Mouse (Mus musculus) stomach, embryonic 16.5 days (tissue): ENCODE measurements around the gene Tarsl2. TPM values are rescaled to one million over a fixed set of nuclear protein-coding genes. Genes with fewer than 3 reads are reported as not detected.

Experiments
- ATAC-seq: fragments of 200-750 bp; cut with Nextera tagmentation; 2 replicates; pipeline ENCODE4 v1.8.0; 2017; ENCODE audit warnings: moderate number of reproducible peaks, moderate TSS enrichment; ENCODE audit not compliant: insufficient read depth, low FRiP score
- H3K27ac ChIP-seq: fragments of 300-500 bp; sonication (generic); 2 replicates; pipeline ENCODE4 v1.5.1; 2014; ENCODE audit warnings: low read length
- H3K27me3 ChIP-seq: fragments of 300-500 bp; sonication (generic); 2 replicates; pipeline ENCODE4 v1.6.1; 2014; ENCODE audit warnings: low read length, control low read depth, mixed read lengths; ENCODE audit not compliant: control insufficient read depth, insufficient read depth
- H3K36me3 ChIP-seq: fragments of 300-500 bp; sonication (generic); 2 replicates; pipeline ENCODE4 v1.6.1; 2014; ENCODE audit warnings: low read length; ENCODE audit not compliant: control insufficient read depth, insufficient read depth
- H3K4me1 ChIP-seq: fragments of 300-500 bp; sonication (generic); 2 replicates; pipeline ENCODE4 v1.6.1; 2014; ENCODE audit warnings: low read length, control low read depth, mixed read lengths; ENCODE audit not compliant: control insufficient read depth, insufficient read depth
- H3K4me2 ChIP-seq: fragments of 300-500 bp; sonication (generic); 2 replicates; pipeline ENCODE4 v1.6.1; 2014; ENCODE audit warnings: low read depth, low read length, mixed read lengths
- H3K4me3 ChIP-seq: fragments of 300-500 bp; sonication (generic); replicated peaks from 2 replicates; pipeline ENCODE4 v1.5.1; 2014; ENCODE audit warnings: mild to moderate bottlenecking, low read length
- H3K9ac ChIP-seq: fragments of 300-500 bp; sonication (generic); 2 replicates; pipeline ENCODE4 v1.6.1; 2014; ENCODE audit warnings: low read length
- H3K9me3 ChIP-seq: fragments of 300-500 bp; sonication (generic); replicated peaks from 2 replicates; pipeline ENCODE4 v1.6.1; 2016; ENCODE audit warnings: low read length, control low read depth; ENCODE audit not compliant: control insufficient read depth
- WGBS: fragments of 180-500 bp; shearing (Covaris S2); extraction: QIAGEN DNeasy Blood & Tissue Kit; methylation state at CpG from one replicate; pipeline ENCODE4 v1.1.7; 2014; 5-methylcytosine and 5-hydroxymethylcytosine counted together
- polyA plus RNA-seq: library from polyadenylated mRNA; unstranded; fragments of >200 nt; fragmentation: Nextera tagmentation; extraction: Ambion mirVana; gene quantifications from 2 replicates; pipeline ENCODE4 v1.2.1, GENCODE M21; 2015

Tarsl2 gene
- polyA plus RNA-seq, 1 experiment from 2014 or later, result 9.0 TPM

DNA sequence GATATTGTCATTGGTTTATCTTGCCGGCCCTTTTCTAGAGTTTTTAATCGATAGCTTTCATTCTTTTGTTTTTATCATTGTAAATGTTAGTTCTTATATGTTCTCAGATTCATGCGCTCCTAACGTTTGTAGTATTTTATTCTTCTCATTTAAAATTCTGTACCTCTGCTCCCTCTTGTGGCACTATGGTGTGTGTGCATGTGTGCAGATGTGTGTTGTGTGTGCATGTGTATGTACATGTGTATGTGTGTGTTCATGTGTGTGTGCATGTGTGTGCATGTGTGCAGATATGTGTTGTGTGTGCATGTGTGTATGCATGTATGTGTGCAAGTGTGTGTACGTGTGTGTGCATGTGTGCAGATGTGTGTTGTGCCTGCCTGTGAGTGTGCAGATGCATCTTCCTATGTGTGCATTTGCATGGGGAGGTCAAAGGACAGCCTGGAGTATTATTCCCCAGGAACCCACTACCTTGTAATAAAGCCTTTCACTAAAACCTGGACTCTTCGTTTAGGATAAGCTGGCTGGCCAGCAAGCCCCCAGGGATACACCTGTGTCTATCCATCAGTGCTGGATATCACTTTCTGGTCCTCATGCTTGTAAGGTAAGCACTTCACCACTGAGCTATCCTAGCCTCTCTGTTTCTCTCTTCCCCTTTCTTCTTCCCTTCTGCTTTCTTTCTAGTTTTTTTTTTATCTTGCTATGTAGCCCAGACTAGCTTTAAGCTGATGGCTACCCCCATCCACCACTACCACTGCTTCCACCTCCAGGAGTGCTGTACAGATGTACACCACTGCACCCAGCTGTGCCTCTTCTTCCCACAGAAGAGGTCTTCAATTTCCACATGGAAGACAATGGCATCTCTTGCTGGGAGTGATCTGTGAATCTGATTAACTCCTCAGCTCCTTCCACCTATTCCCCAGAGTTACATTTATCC lies 2.1 kb upstream of the Tarsl2 start:
- peaks cover 7% of the 10 kb centered on the region; the same call in 1 of the 2 replicates for H3K4me1 ChIP-seq
- no peak for ATAC-seq
- H3K27ac ChIP-seq, result no peak overlapping the region
- H3K27me3 ChIP-seq, result 0 out of 2 replicates have a peak, but pooled peaks cover 6% of the 10 kb centered on the region
- H3K9ac ChIP-seq, result no peak overlapping the region
- H3K36me3 ChIP-seq, result 0 out of 2 replicates have a peak, but pooled peaks cover 2% of the 10 kb centered on the region
- 74% methylated on average over 6 of the region's 6 CpGs for WGBS
- no peak overlapping the region for H3K4me3 ChIP-seq
- H3K4me2 ChIP-seq, result no peak overlapping the region
- no peaks in the 10 kb centered on the region for H3K9me3 ChIP-seq

DNA sequence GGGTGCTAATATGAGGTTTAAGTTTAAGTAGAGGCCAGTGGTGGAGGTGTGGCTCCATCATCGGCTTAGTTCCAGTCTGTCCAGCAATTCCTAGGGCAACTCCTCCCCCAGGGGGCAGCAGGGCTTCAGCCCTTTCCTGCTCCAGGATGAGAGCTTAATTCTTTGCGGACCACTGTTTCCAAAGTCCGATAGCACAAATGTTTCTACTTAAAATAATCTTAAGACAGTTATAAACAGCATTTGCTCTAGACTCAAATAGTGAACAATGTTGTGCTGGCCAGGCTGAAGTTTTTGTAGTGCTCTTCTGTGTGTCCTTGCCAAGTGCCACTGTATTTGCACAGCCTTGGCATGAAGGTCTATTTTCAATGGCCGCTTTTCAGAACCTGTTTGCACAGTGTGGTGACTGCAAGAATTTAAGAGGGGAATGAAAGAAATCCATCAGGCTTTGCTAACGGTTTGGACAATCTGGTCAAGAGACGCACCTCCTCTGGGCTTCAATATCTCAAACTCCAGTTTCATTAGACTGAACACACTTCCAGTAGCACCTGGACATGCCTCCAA lies 757 bp upstream of the Tarsl2 start:
- H3K36me3 ChIP-seq, result 0 out of 2 replicates have a peak, but pooled peaks cover 5% of the 10 kb centered on the region
- H3K9me3 ChIP-seq, result no peaks in the 10 kb centered on the region
- WGBS, result 24% methylated on average over 6 of the region's 6 CpGs
- 0 out of 2 replicates have a peak, but pooled peaks cover 6% of the 10 kb centered on the region for H3K27me3 ChIP-seq
- no peak for ATAC-seq
- H3K4me1 ChIP-seq, result peaks cover 7% of the 10 kb centered on the region; the same call in 1 of the 2 replicates
- peak overlapping the region; percentile 70 for H3K4me3 ChIP-seq
- no peak overlapping the region for H3K27ac ChIP-seq
- H3K4me2 ChIP-seq, result peak overlapping the region; percentile 87
- H3K9ac ChIP-seq, result no peak overlapping the region

DNA sequence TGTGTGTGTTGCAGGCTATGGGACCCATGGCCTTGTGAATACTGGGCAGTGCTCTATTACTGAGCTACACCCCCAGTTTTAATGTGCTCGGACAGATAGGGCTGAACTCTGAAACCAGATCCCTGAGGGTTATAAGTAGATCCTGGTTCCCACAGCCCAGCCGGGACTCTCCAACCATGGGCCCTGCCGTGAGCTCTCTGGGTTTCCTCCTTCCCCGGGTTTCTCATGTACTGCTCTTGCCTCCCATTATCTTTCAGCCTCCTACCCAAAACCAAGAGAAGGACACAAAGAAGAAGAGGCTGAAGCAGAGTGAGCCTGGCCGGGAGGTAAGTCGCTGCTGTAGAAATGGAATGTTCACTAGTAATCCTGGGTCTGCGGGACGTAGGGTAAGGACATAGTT lies 1.3 kb downstream of the Tarsl2 start:
- 0 out of 2 replicates have a peak, but pooled peaks cover 6% of the 10 kb centered on the region for H3K27me3 ChIP-seq
- no peak overlapping the region for H3K27ac ChIP-seq
- 0 out of 2 replicates have a peak, but pooled peaks cover 9% of the 10 kb centered on the region for H3K36me3 ChIP-seq
- H3K4me3 ChIP-seq, result no peak overlapping the region
- peaks cover 7% of the 10 kb centered on the region; the same call in 1 of the 2 replicates for H3K4me1 ChIP-seq
- H3K4me2 ChIP-seq, result no peak overlapping the region
- ATAC-seq, result no peak
- WGBS, result 88% methylated on average over 8 of the region's 8 CpGs
- no peaks in the 10 kb centered on the region for H3K9me3 ChIP-seq
- H3K9ac ChIP-seq, result no peak overlapping the region

DNA sequence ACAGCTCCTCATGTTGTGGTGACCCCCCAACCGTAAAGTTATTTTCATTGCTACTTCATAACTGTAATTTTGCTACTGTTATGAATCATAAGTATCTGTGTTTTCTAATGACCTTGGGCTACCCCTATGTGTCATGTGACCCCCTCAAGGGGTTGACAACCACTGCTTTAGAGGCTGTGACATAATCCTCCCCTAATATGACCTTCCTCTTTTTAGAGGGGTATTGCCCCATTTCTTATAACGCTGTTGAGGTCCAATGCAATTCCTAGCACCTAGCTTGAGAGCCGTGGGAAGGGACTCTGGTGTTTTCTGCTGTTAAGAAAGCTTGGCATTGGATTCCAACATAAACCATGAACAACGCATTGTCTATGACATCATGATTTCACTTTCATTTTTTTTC lies 6.0 kb downstream of the Tarsl2 start:
- ATAC-seq, result no peak
- WGBS, result 91% methylated on average over 4 of the region's 4 CpGs
- H3K9ac ChIP-seq, result no peak overlapping the region

DNA sequence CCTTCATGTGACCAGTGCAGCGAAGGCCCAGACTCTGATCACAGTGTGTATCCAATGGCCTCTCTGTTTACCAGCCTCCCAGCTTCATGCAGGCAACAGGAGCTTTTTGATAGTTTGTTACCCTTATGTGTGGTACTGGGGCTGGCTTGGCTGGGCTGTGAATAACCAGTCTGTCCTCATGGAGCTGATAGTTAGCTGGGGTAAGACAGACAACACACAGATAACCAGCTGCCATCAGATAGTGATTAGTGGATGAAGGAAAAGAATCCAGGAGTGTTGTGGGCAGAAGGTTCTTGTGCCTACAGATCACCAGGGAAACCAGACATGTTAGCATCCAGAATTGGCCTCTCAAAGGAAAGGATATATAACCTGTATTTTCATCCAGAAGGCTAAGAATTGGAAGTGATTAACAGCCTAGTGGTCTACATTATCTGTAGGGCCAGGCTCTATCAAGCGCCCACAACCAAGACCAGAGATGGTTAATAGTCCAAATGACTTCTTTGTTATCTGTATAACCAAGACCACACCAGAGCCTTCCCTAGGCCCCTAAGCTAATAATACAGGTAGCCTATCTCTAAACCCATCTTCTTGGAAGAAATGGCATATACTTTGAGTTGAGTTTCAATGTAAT lies 12.9 kb downstream of the Tarsl2 start:
- Histone ChIP-seq H3K27ac (no peak overlapping the region), H3K4me2 (no peak overlapping the region), H3K4me1 (no peaks in the 10 kb centered on the region), H3K36me3 (no peaks in the 10 kb centered on the region), H3K4me3 (no peak overlapping the region), H3K9me3 (no peaks in the 10 kb centered on the region), H3K9ac (no peak overlapping the region), H3K27me3 (no peaks in the 10 kb centered on the region)
- ATAC-seq, result no peak
- WGBS, result 90% methylated on average over 2 of the region's 2 CpGs

More for the DNA sequence above, 6.0 kb downstream of the Tarsl2 start:
- H3K27ac ChIP-seq, result no peak overlapping the region
- no peak overlapping the region for H3K4me2 ChIP-seq
- no peaks in the 10 kb centered on the region for H3K4me1 ChIP-seq
- H3K9me3 ChIP-seq, result no peaks in the 10 kb centered on the region
- 0 out of 2 replicates have a peak, but pooled peaks cover 9% of the 10 kb centered on the region for H3K36me3 ChIP-seq
- H3K27me3 ChIP-seq, result no peaks in the 10 kb centered on the region
- H3K4me3 ChIP-seq, result no peak overlapping the region

DNA sequence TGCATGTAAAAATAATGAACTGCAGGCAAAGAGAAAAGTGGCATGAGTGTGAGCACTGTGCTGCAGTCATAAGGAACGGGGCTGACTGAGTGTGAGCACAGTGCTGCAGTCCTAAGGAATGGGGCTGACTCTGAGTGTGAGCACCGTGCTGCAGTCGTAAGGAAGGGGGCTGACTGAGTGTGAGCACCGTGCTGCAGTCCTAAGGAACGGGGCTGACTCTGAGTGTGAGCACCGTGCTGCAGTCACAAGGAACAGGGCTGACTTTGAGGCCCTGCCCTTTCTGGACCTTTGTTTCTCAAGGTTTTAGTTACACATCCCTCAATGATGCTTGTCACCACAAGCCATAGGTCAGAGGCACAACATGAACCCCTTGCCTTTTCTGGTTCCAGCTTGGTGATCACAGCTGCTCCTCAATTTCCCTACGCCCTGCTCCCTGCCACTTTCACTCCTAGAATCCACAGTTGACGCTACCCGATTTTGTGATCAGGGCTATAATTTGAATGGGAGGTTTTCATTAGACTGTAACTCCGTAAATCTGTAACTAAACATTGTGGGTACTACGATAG lies 18.6 kb downstream of the Tarsl2 start:
- Histone ChIP-seq H3K4me3 (no peak overlapping the region), H3K9me3 (no peaks in the 10 kb centered on the region), H3K27ac (no peak overlapping the region), H3K4me2 (no peak overlapping the region), H3K9ac (no peak overlapping the region), H3K4me1 (no peaks in the 10 kb centered on the region), H3K27me3 (no peaks in the 10 kb centered on the region), H3K36me3 (no peaks in the 10 kb centered on the region)
- WGBS, result 83% methylated on average over 11 of the region's 11 CpGs
- ATAC-seq, result no peak

DNA sequence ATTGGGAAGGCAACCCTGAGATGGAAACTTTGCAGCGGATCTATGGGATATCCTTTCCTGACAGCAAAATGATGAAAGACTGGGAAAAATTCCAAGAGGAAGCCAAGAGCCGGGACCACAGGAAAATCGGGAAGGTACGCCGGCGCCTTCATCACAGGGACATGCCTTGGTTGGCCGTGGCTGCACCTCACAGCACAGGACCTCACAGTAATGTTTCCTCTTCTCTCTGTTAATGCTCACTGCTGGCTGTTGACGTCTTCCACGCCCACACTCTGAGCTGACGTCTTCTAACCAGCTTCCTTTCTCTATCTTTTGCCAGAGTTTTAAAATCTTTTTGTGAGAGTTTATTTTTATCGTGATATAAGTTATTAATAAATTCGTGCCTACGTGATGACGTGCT lies 19.2 kb downstream of the Tarsl2 start:
- H3K4me2 ChIP-seq, result no peak overlapping the region
- no peak for ATAC-seq
- no peak overlapping the region for H3K27ac ChIP-seq

DNA sequence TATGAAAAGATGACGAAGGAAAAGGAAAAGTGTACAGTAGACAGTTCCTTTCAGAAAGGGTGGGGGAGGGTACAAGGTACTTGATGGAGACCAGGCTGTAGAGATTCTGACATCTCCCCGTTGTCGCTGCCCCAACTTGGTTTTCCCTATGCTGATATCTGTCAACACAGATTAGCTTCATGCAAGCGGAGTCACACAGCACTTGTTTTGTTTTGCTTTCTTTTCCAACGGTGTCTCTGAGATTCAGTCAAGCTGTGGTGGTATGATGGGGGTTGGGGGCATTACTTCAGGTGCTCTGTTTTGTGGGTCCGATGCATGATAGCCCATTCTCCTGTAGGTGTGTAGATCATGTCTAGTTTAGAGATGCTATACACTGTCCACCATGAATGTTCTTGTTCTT lies 22.8 kb downstream of the Tarsl2 start:
- no peak overlapping the region for H3K27ac ChIP-seq
- H3K9me3 ChIP-seq, result no peaks in the 10 kb centered on the region
- ATAC-seq, result no peak; the same call in 1 of the 2 replicates
- H3K36me3 ChIP-seq, result no peaks in the 10 kb centered on the region
- 90% methylated on average over 6 of the region's 6 CpGs for WGBS
- H3K27me3 ChIP-seq, result no peaks in the 10 kb centered on the region
- no peaks in the 10 kb centered on the region for H3K4me1 ChIP-seq
- no peak overlapping the region for H3K4me2 ChIP-seq
- H3K4me3 ChIP-seq, result no peak overlapping the region
- no peak overlapping the region for H3K9ac ChIP-seq

More for the DNA sequence above, 19.2 kb downstream of the Tarsl2 start:
- no peaks in the 10 kb centered on the region for H3K36me3 ChIP-seq
- WGBS, result 73% methylated on average over 14 of the region's 14 CpGs
- no peak overlapping the region for H3K9ac ChIP-seq
- no peaks in the 10 kb centered on the region for H3K4me1 ChIP-seq
- H3K4me3 ChIP-seq, result no peak overlapping the region
- H3K27me3 ChIP-seq, result no peaks in the 10 kb centered on the region
- no peaks in the 10 kb centered on the region for H3K9me3 ChIP-seq
